Mouse (Mus musculus) ovary, adult 18-20 months (tissue): ENCODE results near the gene Rbm26.

Experiments
- DNase-seq: peaks from one replicate; pipeline ENCODE4 v3.0.0; 2022; ENCODE audit warnings: low spot score, mixed read lengths

Rbm26 gene

GRCm38 (mm10) chr14:105087001-105087400, 90.1 kb downstream of the Rbm26 start:
- DNase-seq = no peak

- no peak for DNase-seq
Measured at GRCm38 (mm10) chr14:105085332-105085993, 91.7 kb downstream of the Rbm26 start.

GRCm38 (mm10) chr14:105084757-105085330, 92.3 kb downstream of the Rbm26 start:
- DNase-seq = no peak

- no peak for DNase-seq
Measured at GRCm38 (mm10) chr14:105084106-105084505, 93.0 kb downstream of the Rbm26 start.

- DNase-seq = no peak
Measured at GRCm38 (mm10) chr14:105074776-105075175, 102.4 kb downstream of the Rbm26 start.

- no peak for DNase-seq
Measured at GRCm38 (mm10) chr14:105074376-105074775, 102.8 kb downstream of the Rbm26 start.

GRCm38 (mm10) chr14:105071010-105071509, 106.1 kb downstream of the Rbm26 start:
- DNase-seq = no peak

- DNase-seq = no peak
Measured at GRCm38 (mm10) chr14:105070258-105071009, 106.7 kb downstream of the Rbm26 start.

- DNase-seq = no peak
Measured at GRCm38 (mm10) chr14:105068060-105068459, 109.1 kb downstream of the Rbm26 start.

GRCm38 (mm10) chr14:105064243-105064642, 112.9 kb downstream of the Rbm26 start:
- no peak for DNase-seq

- no peak for DNase-seq
Measured at GRCm38 (mm10) chr14:105061230-105061629, 115.9 kb downstream of the Rbm26 start.

GRCm38 (mm10) chr14:105057934-105058333, 119.2 kb downstream of the Rbm26 start:
- no peak for DNase-seq
